Mouse (Mus musculus): Measurements from ENCODE around the gene Sprr1b. TPM values are rescaled to one million over a fixed set of nuclear protein-coding genes. Genes with fewer than 3 reads are reported as not detected.
"Not testable (repeated sequence)": the region's sequence is repeated elsewhere in the genome, so short reads cannot be mapped to it uniquely, and the experiment has no call there.

Sprr1b gene
- polyA plus RNA-seq (2012; rRNA removed): 2.2 and 2.5 TPM in 2 replicates

- TF ChIP-seq POLR2A (IDR thresholded peaks at IDR 0.05; ENCODE audit: control insufficient read depth, extremely low read depth, insufficient read depth, low read length, poor library complexity): no peak
- no peak for TF ChIP-seq CTCF (IDR thresholded peaks at IDR 0.05; ENCODE audit: borderline replicate concordance, control insufficient read depth, extremely low read depth, insufficient read depth, low read length, poor library complexity)
- H3K4me1 ChIP-seq (replicated peaks; ENCODE audit: control insufficient read depth, insufficient read depth, low read length): no peaks in the 10 kb centered on the region
- H3K27ac ChIP-seq (ENCODE audit: control insufficient read depth, insufficient read depth, low read length): no peak within 1 kb of the TSS
- H3K27me3 ChIP-seq (ENCODE audit: control insufficient read depth, insufficient read depth, low read length): no peaks in the 10 kb centered on the region
- 95% methylated on average over 3 of the region's 3 CpGs for WGBS
- no peak within 1 kb of the TSS for H3K4me3 ChIP-seq (ENCODE audit: control insufficient read depth, insufficient read depth, low read length)
- no peaks in the 10 kb centered on the region for H3K36me3 ChIP-seq (ENCODE audit: control insufficient read depth, insufficient read depth, low read length)
- DNase-seq: no peak
Measured at GRCm38 (mm10) chr3:92438689-92439088, at the start of gene Sprr1b. TSS of gene Sprr1b (minus strand) at chr3:92438789.

GRCm38 (mm10) chr3:92486307-92486706, 47.7 kb upstream of the Sprr1b start:
- Histone ChIP-seq H3K4me1 (replicated peaks; ENCODE audit: control insufficient read depth, insufficient read depth, low read length) (no peaks in the 10 kb centered on the region), H3K27ac (ENCODE audit: control insufficient read depth, insufficient read depth, low read length) (no peak overlapping the region), H3K4me3 (ENCODE audit: control insufficient read depth, insufficient read depth, low read length) (no peak overlapping the region), H3K27me3 (ENCODE audit: control insufficient read depth, insufficient read depth, low read length) (no peaks in the 10 kb centered on the region), H3K36me3 (ENCODE audit: control insufficient read depth, insufficient read depth, low read length) (no peaks in the 10 kb centered on the region)
- no peak for DNase-seq
- TF ChIP-seq POLR2A (IDR thresholded peaks at IDR 0.05; ENCODE audit: control insufficient read depth, extremely low read depth, insufficient read depth, low read length, poor library complexity): no peak
- WGBS: 17% methylated on average over 1 of the region's 1 CpGs

GRCm38 (mm10) chr3:92485863-92486262, 47.3 kb upstream of the Sprr1b start, which contains the start of gene Sprr1a:
TSS of gene Sprr1a (minus strand) at chr3:92485895.
- TF ChIP-seq CTCF (IDR thresholded peaks at IDR 0.05; ENCODE audit: borderline replicate concordance, control insufficient read depth, extremely low read depth, insufficient read depth, low read length, poor library complexity): no peak
- TF ChIP-seq POLR2A (IDR thresholded peaks at IDR 0.05; ENCODE audit: control insufficient read depth, extremely low read depth, insufficient read depth, low read length, poor library complexity): no peak
- no peak for DNase-seq
- no peaks in the 10 kb centered on the region for H3K4me1 ChIP-seq (replicated peaks; ENCODE audit: control insufficient read depth, insufficient read depth, low read length)
- no peak within 1 kb of the TSS for H3K27ac ChIP-seq (ENCODE audit: control insufficient read depth, insufficient read depth, low read length)
- H3K4me3 ChIP-seq (ENCODE audit: control insufficient read depth, insufficient read depth, low read length): no peak within 1 kb of the TSS
- H3K36me3 ChIP-seq (ENCODE audit: control insufficient read depth, insufficient read depth, low read length): no peaks in the 10 kb centered on the region
- no peaks in the 10 kb centered on the region for H3K27me3 ChIP-seq (ENCODE audit: control insufficient read depth, insufficient read depth, low read length)

- not testable (repeated sequence) for DNase-seq; H3K27me3 ChIP-seq (ENCODE audit: control insufficient read depth, insufficient read depth, low read length); H3K27ac ChIP-seq (ENCODE audit: control insufficient read depth, insufficient read depth, low read length); H3K36me3 ChIP-seq (ENCODE audit: control insufficient read depth, insufficient read depth, low read length); H3K4me3 ChIP-seq (ENCODE audit: control insufficient read depth, insufficient read depth, low read length); H3K4me1 ChIP-seq (replicated peaks; ENCODE audit: control insufficient read depth, insufficient read depth, low read length)
Measured at GRCm38 (mm10) chr3:92481249-92481648, 42.7 kb upstream of the Sprr1b start.

GRCm38 (mm10) chr3:92470111-92470510, 31.5 kb upstream of the Sprr1b start:
- 92% methylated on average over 2 of the region's 2 CpGs for WGBS
- DNase-seq: no peak
- no peak overlapping the region for H3K4me3 ChIP-seq (ENCODE audit: control insufficient read depth, insufficient read depth, low read length)
- H3K4me1 ChIP-seq (replicated peaks; ENCODE audit: control insufficient read depth, insufficient read depth, low read length): no peaks in the 10 kb centered on the region
- no peak overlapping the region for H3K27ac ChIP-seq (ENCODE audit: control insufficient read depth, insufficient read depth, low read length)
- H3K27me3 ChIP-seq (ENCODE audit: control insufficient read depth, insufficient read depth, low read length): no peaks in the 10 kb centered on the region
- H3K36me3 ChIP-seq (ENCODE audit: control insufficient read depth, insufficient read depth, low read length): no peaks in the 10 kb centered on the region
- no peak for TF ChIP-seq POLR2A (IDR thresholded peaks at IDR 0.05; ENCODE audit: control insufficient read depth, extremely low read depth, insufficient read depth, low read length, poor library complexity)
- no peak for TF ChIP-seq CTCF (IDR thresholded peaks at IDR 0.05; ENCODE audit: borderline replicate concordance, control insufficient read depth, extremely low read depth, insufficient read depth, low read length, poor library complexity)

GRCm38 (mm10) chr3:92467424-92467823, 28.8 kb upstream of the Sprr1b start:
- no peak for DNase-seq
- no peak for TF ChIP-seq POLR2A (IDR thresholded peaks at IDR 0.05; ENCODE audit: control insufficient read depth, extremely low read depth, insufficient read depth, low read length, poor library complexity)
- no peak for TF ChIP-seq CTCF (IDR thresholded peaks at IDR 0.05; ENCODE audit: borderline replicate concordance, control insufficient read depth, extremely low read depth, insufficient read depth, low read length, poor library complexity)
- Histone ChIP-seq H3K27me3 (ENCODE audit: control insufficient read depth, insufficient read depth, low read length) (no peaks in the 10 kb centered on the region), H3K27ac (ENCODE audit: control insufficient read depth, insufficient read depth, low read length) (no peak overlapping the region), H3K4me3 (ENCODE audit: control insufficient read depth, insufficient read depth, low read length) (no peak overlapping the region), H3K36me3 (ENCODE audit: control insufficient read depth, insufficient read depth, low read length) (no peaks in the 10 kb centered on the region), H3K4me1 (replicated peaks; ENCODE audit: control insufficient read depth, insufficient read depth, low read length) (no peaks in the 10 kb centered on the region)

- no peak overlapping the region for H3K4me3 ChIP-seq (ENCODE audit: control insufficient read depth, insufficient read depth, low read length)
- WGBS: 91% methylated on average over 1 of the region's 1 CpGs
- no peaks in the 10 kb centered on the region for H3K27me3 ChIP-seq (ENCODE audit: control insufficient read depth, insufficient read depth, low read length)
- no peaks in the 10 kb centered on the region for H3K36me3 ChIP-seq (ENCODE audit: control insufficient read depth, insufficient read depth, low read length)
- TF ChIP-seq CTCF (IDR thresholded peaks at IDR 0.05; ENCODE audit: borderline replicate concordance, control insufficient read depth, extremely low read depth, insufficient read depth, low read length, poor library complexity) (no peak), POLR2A (IDR thresholded peaks at IDR 0.05; ENCODE audit: control insufficient read depth, extremely low read depth, insufficient read depth, low read length, poor library complexity) (no peak)
- H3K27ac ChIP-seq (ENCODE audit: control insufficient read depth, insufficient read depth, low read length): no peak overlapping the region
- H3K4me1 ChIP-seq (replicated peaks; ENCODE audit: control insufficient read depth, insufficient read depth, low read length): no peaks in the 10 kb centered on the region
- no peak for DNase-seq
Measured at GRCm38 (mm10) chr3:92466576-92466975, 28.0 kb upstream of the Sprr1b start.

Data from thymus, adult 2 months (tissue).